Mouse (Mus musculus): ENCODE data around the gene Arrb1.
A peak's percentile ranks its signal among the peaks of the same experiment; 100 is the strongest.

The Arrb1 gene

GRCm38 (mm10) chr7:99538421-99538820, 3.2 kb downstream of the Arrb1 start:
- DNase-seq, result peak in 1 of 2 experiments; percentile 4

- peak; percentile 43 to 67 for DNase-seq
Measured at GRCm38 (mm10) chr7:99539201-99539891, 4.1 kb downstream of the Arrb1 start.

- DNase-seq, result peak in 1 of 2 experiments; percentile 45
Measured at GRCm38 (mm10) chr7:99540016-99540415, 4.8 kb downstream of the Arrb1 start.

GRCm38 (mm10) chr7:99541204-99541603, 5.9 kb downstream of the Arrb1 start:
- no peak for DNase-seq

GRCm38 (mm10) chr7:99544272-99544671, 9.0 kb downstream of the Arrb1 start:
- DNase-seq, result no peak

- peak; percentile 80 to 86 for DNase-seq
Measured at GRCm38 (mm10) chr7:99545885-99546745, 10.8 kb downstream of the Arrb1 start.

GRCm38 (mm10) chr7:99547584-99548487, 12.6 kb downstream of the Arrb1 start:
- DNase-seq, result peak; percentile 63 to 78

- no peak for DNase-seq
Measured at GRCm38 (mm10) chr7:99549668-99550067, 14.4 kb downstream of the Arrb1 start.

- no peak for DNase-seq
Measured at GRCm38 (mm10) chr7:99551623-99552022, 16.4 kb downstream of the Arrb1 start.

GRCm38 (mm10) chr7:99553222-99553884, 18.1 kb downstream of the Arrb1 start:
- peak; percentile 47 to 71 for DNase-seq

- DNase-seq, result peak in 1 of 2 experiments; percentile 52
Measured at GRCm38 (mm10) chr7:99553885-99554269, 18.6 kb downstream of the Arrb1 start.

- peak; percentile 80 to 85 for DNase-seq
Measured at GRCm38 (mm10) chr7:99555862-99556261, 20.6 kb downstream of the Arrb1 start.

- no peak for DNase-seq
Measured at GRCm38 (mm10) chr7:99559091-99559490, 23.8 kb downstream of the Arrb1 start.

- peak; percentile 63 to 74 for DNase-seq
Measured at GRCm38 (mm10) chr7:99562478-99562877, 27.2 kb downstream of the Arrb1 start.

GRCm38 (mm10) chr7:99563224-99563623, 28.0 kb downstream of the Arrb1 start:
- no peak for DNase-seq

- DNase-seq, result peak; percentile 43 to 59
Measured at GRCm38 (mm10) chr7:99565325-99565881, 30.1 kb downstream of the Arrb1 start.

GRCm38 (mm10) chr7:99570680-99571079, 35.4 kb downstream of the Arrb1 start:
- peak; percentile 39 to 60 for DNase-seq

- no peak for DNase-seq
Measured at GRCm38 (mm10) chr7:99572931-99573330, 37.7 kb downstream of the Arrb1 start.

GRCm38 (mm10) chr7:99573351-99573750, 38.1 kb downstream of the Arrb1 start:
- DNase-seq, result no peak

- DNase-seq, result no peak
Measured at GRCm38 (mm10) chr7:99578246-99578645, 43.0 kb downstream of the Arrb1 start.

- DNase-seq, result peak in 1 of 2 experiments; percentile 25
Measured at GRCm38 (mm10) chr7:99579491-99580190, 44.4 kb downstream of the Arrb1 start.
